Mouse (Mus musculus): ENCODE results near the gene Etv6. TPM values are rescaled to one million over a fixed set of nuclear protein-coding genes. Genes with fewer than 3 reads are reported as not detected.
A peak's percentile ranks its signal among the peaks of the same experiment; 100 is the strongest.

Etv6 gene
- total and polyA plus RNA-seq, 3 experiments: 12.6 to 25.9 TPM; not detected in 1

GRCm38 (mm10) chr6:134067536-134067935 is 32.0 kb downstream of the Etv6 start:
- no peak overlapping the region for H3K4me3 ChIP-seq (ENCODE audit: control insufficient read depth in 1 of 2, insufficient read depth in 1 of 2, low read depth in 2 of 2, low read length in 2 of 2)
- peaks cover 34% of the 10 kb centered on the region for H3K79me2 ChIP-seq (ENCODE audit: control insufficient read depth, insufficient read depth, low read length, poor library complexity)
- H3K27ac ChIP-seq (ENCODE audit: control insufficient read depth, low read depth, low read length): no peak overlapping the region
- no peaks in the 10 kb centered on the region for H3K27me3 ChIP-seq (ENCODE audit: control insufficient read depth in 1 of 2, insufficient read depth in 2 of 2, low read length in 2 of 2)
- DNase-seq (ENCODE audit: low read depth, low spot score): no peak
- no peaks in the 10 kb centered on the region for H3K9me3 ChIP-seq (replicated peaks; ENCODE audit: insufficient read depth, low read length)
- TF ChIP-seq HCFC1 (IDR thresholded peaks at IDR 0.05; ENCODE audit: low read depth, low read length) (no peak), ZNF384 (IDR thresholded peaks at IDR 0.05; ENCODE audit: low read depth, low read length) (no peak), MYC (IDR thresholded peaks at IDR 0.05; ENCODE audit: low read depth, low read length) (no peak), ZC3H11A (IDR thresholded peaks at IDR 0.05; ENCODE audit: low read depth, low read length) (no peak), ZMIZ1 (IDR thresholded peaks at IDR 0.05; ENCODE audit: low read depth, low read length) (no peak), SMC3 (IDR thresholded peaks at IDR 0.05; ENCODE audit: low read depth, low read length) (no peak), BHLHE40 (IDR thresholded peaks at IDR 0.05; ENCODE audit: borderline replicate concordance, low read depth, low read length) (no peak), MXI1 (IDR thresholded peaks at IDR 0.05; ENCODE audit: low read depth, low read length) (no peak), RCOR1 (IDR thresholded peaks at IDR 0.05; ENCODE audit: low read depth, low read length) (no peak), CHD1 (IDR thresholded peaks at IDR 0.05; ENCODE audit: low read depth, low read length) (no peak), USF1 (IDR thresholded peaks at IDR 0.05; ENCODE audit: low read depth, low read length) (no peak), ELF1 (IDR thresholded peaks at IDR 0.05; ENCODE audit: low read depth, low read length) (no peak), RAD21 (IDR thresholded peaks at IDR 0.05; ENCODE audit: low read depth, low read length) (no peak), ETS1 (IDR thresholded peaks at IDR 0.05; ENCODE audit: low read depth, low read length) (no peak), MEF2A (IDR thresholded peaks at IDR 0.05; ENCODE audit: extremely low read depth, insufficient replicate concordance, low read depth, low read length, poor library complexity, severe bottlenecking) (no peak), CTCF (IDR thresholded peaks at IDR 0.05 in 2 of 3, conservative IDR thresholded peaks at IDR 0.05 in 1 of 3; ENCODE audit: control insufficient read depth in 1 of 3, insufficient read depth in 1 of 3, low read depth in 2 of 3, low read length in 3 of 3, poor library complexity in 1 of 3, severe bottlenecking in 1 of 3) (no peak), JUND (IDR thresholded peaks at IDR 0.05; ENCODE audit: low read depth, low read length) (no peak)
- H3K4me1 ChIP-seq (ENCODE audit: control insufficient read depth in 1 of 2, insufficient read depth in 2 of 2, low read length in 2 of 2): peaks cover 22 to 23% of the 10 kb centered on the region in 2 experiments
- H3K36me3 ChIP-seq (ENCODE audit: control insufficient read depth in 1 of 2, insufficient read depth in 2 of 2, low read length in 2 of 2): peaks cover 13 to 34% of the 10 kb centered on the region in 2 experiments
- H3K9ac ChIP-seq (ENCODE audit: control insufficient read depth, low read depth, low read length, poor library complexity, severe bottlenecking): no peak overlapping the region

- Histone ChIP-seq H3K36me3 (ENCODE audit: control insufficient read depth in 1 of 2, insufficient read depth in 2 of 2, low read length in 2 of 2) (peaks cover 15 to 32% of the 10 kb centered on the region in 2 experiments), H3K4me3 (ENCODE audit: control insufficient read depth in 1 of 2, insufficient read depth in 1 of 2, low read depth in 2 of 2, low read length in 2 of 2) (peak overlapping the region; percentile 15 to 36), H3K27me3 (ENCODE audit: control insufficient read depth in 1 of 2, insufficient read depth in 2 of 2, low read length in 2 of 2) (no peaks in the 10 kb centered on the region), H3K4me1 (ENCODE audit: control insufficient read depth in 1 of 2, insufficient read depth in 2 of 2, low read length in 2 of 2) (peaks cover 17 to 19% of the 10 kb centered on the region in 2 experiments), H3K9ac (ENCODE audit: control insufficient read depth, low read depth, low read length, poor library complexity, severe bottlenecking) (peak overlapping the region; percentile 33), H3K27ac (ENCODE audit: control insufficient read depth, low read depth, low read length) (peak overlapping the region; percentile 63), H3K79me2 (ENCODE audit: control insufficient read depth, insufficient read depth, low read length, poor library complexity) (peaks cover 17% of the 10 kb centered on the region), H3K9me3 (replicated peaks; ENCODE audit: insufficient read depth, low read length) (no peaks in the 10 kb centered on the region)
- TF ChIP-seq MXI1 (IDR thresholded peaks at IDR 0.05; ENCODE audit: low read depth, low read length) (peak; percentile 74), E2F4 (IDR thresholded peaks at IDR 0.05; ENCODE audit: borderline replicate concordance, low read depth, low read length) (no peak), SIN3A (IDR thresholded peaks at IDR 0.05; ENCODE audit: low read length) (0 out of 2 replicates have a peak, but pooled peaks have one; percentile 26), ELF1 (IDR thresholded peaks at IDR 0.05; ENCODE audit: low read depth, low read length) (peak; percentile 83), USF1 (IDR thresholded peaks at IDR 0.05; ENCODE audit: low read depth, low read length) (no peak), MAZ (IDR thresholded peaks at IDR 0.05; ENCODE audit: low read depth, low read length) (no peak), BHLHE40 (IDR thresholded peaks at IDR 0.05; ENCODE audit: borderline replicate concordance, low read depth, low read length) (peak; percentile 78; the same call in 1 of the 2 replicates)
- DNase-seq (ENCODE audit: low read depth, low spot score): peak; percentile 57
Measured at GRCm38 (mm10) chr6:134072439-134072838, 36.9 kb downstream of the Etv6 start.
